Mouse (Mus musculus) erythroblast, adult 5-6 weeks (primary cell): ENCODE data around the gene Utp14b. TPM values are rescaled to one million over a fixed set of nuclear protein-coding genes. Genes with fewer than 3 reads are reported as not detected.

Source experiments
- ATAC-seq: replicated peaks from 2 replicates; pipeline ENCODE4 v1.8.0; 2016; ENCODE audit warnings: moderate number of reproducible peaks, mild to moderate bottlenecking, moderate TSS enrichment, inconsistent platforms; ENCODE audit not compliant: poor library complexity, low FRiP score, severe bottlenecking
- total RNA-seq, 2 experiments: library from RNA; stranded (forward) in 1 of 2; stranded (reverse) in 1 of 2; fragments of 150-400 nt in 1 of 2; fragments of 200-764, 138-1000 nt in 1 of 2; gene quantifications; 2 replicates each; pipeline versions ENCODE4 v1.2.3 to v1.2.4; 2015 to 2017; ENCODE audit warnings: low replicate concordance in 2 of 2

The Utp14b gene
- 0.77 and 1.5 TPM in 2 replicates for total RNA-seq (2015; ENCODE audit: low replicate concordance)
- total RNA-seq (2017; ENCODE audit: low replicate concordance), result 1.1 and 1.5 TPM in 2 replicates

DNA sequence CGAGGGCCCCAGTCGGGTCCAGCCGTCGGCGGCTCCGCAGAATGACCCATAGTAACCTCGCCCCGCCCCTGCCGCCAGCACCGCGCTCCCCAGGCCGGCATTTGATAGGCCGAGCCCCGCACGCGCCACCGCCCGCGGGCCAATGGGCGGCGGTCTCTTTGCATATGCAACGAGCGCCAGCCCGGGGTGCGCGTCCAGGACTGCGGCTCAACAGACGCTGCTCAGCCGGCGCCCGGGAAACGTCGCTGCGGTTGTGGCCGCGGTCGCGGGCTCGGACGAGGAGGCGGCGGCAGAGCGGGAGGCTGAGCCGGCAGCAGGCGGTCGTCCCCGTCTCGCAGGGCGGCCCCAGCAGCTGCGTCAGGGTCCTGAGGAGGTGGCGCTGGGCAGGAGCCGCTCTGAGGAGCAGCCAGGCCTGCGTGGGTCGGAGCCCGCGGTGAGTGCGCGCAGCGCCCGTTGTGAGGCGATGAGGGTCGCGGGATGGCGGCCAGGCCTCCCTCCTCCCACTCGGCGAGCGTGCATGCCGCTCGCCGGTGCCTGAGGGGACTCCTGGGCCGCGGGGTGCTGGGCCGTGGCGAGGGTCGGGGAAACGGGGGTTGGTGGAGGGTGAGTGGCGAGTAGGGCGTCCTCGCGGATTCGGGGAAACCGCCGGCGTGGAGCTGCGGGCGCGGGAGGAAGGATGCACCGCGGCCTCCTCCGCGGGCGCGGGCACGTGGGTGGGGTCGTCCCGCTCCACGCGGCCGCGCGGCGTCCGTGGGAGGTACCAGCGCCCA, at the start of gene Utp14b, which contains the start of gene Acsl3:
Gene Utp14b (plus strand): TSS at position 368 of the 770 bp plus-strand sequence.
Gene Acsl3 (plus strand): TSS at position 155 of the 770 bp plus-strand sequence.
- peak; percentile 99 for ATAC-seq

DNA sequence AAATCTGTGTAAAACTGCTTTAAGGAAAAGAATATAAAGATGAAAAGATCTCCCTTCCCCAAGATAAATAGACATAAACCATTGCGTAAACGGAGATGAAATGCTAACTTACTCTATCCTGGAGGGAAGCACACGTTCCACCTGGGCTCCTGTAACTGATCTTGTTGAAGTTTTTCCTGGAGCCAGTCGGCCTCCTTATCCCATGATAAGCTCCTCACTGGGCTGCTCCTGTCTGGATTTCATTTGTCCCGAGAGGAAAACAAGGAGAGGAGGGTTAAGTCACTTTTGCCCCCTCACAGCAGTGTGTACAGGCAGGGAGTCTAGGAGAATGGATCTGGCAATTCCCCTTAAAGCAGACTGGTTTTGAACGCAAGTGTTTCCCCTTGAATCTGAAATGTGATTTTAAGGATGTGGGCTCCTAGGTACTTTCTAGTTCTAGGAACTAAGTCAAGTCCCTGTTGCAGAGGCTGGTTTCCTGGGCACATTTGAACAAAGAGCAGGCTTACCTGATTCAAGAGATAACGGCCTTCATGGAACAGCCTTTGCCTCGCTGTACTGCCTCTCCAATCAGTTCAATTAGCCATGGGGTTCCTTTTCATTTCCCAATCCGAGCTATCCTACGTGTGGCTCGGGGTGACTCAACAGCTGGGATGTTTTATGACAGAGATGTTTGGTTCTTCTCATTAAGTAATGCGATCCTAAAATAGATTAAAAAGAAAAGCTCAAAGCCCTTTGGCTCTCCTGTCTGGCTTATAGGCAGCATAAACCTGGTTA, 48.5 kb upstream of the Utp14b start:
- no peak for ATAC-seq

DNA sequence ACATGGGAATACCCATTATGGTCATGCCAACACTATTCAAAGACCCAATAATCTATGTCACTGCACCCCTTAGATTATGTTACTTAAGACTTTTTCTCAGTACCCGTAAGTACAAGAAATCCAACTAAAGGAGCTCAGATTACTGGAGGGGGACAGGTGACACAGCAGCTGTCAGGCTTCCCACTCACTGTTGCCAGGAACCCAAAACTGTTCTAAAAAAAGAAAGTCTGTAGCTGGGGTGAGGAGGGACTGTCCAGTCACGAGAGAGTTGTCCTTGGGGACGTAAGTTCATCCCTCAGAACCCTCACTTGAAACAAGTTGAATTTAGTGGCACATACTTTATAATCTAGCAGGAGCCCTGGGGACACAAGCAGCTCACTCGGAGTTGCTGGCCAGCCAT, 46.8 kb upstream of the Utp14b start:
- ATAC-seq, result no peak

DNA sequence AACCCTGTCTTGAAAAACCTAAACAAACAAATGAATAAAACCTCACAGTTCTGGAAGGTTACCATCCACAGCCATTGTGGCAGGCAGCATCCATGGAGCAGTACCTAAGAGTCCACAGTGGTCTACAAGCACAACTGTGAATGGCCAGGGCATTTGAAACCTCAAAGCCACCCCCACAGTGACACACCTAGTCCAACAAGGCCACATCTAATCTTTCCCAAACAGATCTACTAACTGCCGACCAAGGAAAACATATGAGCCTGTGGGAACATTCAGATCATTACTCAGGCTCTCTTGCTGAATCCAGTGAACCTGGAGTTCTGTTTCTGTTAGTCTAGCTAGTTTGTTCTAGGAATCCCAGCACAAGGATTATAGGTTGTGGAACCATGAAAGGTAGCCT, 44.9 kb upstream of the Utp14b start:
- ATAC-seq, result no peak

DNA sequence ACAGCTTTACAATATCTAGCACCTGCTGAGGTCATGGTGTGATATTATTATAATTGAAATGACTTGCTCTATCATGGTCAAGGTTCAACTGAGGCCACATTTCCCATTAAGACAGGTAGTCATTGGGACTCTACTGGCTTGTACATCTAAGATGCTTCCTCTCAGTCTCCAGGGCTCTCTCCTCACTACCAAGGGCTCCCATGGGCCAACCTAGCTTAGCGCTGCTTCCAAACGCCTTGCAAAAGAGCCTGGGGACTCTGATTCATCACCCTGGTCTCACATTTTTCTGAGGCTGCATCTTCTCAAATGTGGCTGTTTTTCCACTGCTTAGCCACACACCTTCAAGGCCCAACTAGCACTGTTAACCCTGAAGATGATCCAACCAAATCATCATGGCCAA, 33.5 kb upstream of the Utp14b start:
- ATAC-seq, result no peak

DNA sequence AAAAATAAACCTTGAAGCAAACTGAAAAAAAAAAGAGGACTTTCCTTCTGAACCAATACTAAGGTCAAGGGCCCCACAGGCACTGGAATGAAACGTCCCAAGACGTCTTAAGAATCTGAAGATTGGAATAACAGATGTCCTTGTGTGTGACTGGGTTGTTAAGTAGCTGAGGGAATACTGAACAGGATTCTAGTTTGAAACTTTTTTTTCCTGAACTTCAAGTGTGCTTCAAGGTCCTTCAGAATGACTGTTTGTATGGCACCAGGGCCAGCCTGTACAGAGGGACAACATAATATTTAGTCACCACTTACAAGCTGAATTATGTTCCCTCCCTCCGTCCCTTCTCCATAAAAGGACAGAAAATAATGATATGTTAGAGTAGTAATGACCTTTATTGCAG, 23.4 kb upstream of the Utp14b start:
- ATAC-seq, result no peak

DNA sequence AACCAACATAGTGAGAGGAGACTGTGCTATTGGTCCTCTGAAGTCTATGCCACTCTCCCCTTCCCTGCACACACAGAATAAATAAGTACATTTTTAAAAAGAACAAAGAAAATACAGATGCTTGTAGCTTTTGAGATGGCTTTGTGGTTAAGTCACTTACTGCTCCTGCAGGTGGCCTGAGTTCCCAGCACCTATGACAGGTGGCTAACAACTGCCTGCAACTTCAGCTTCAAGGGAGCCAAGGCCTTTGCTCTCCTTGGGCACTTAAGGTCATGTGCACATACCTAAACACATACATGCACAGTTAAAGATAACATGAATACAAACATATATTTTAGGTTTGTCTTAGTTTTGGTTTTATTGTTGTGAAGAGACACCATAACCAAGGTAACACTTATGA, 17.0 kb upstream of the Utp14b start:
- no peak for ATAC-seq

DNA sequence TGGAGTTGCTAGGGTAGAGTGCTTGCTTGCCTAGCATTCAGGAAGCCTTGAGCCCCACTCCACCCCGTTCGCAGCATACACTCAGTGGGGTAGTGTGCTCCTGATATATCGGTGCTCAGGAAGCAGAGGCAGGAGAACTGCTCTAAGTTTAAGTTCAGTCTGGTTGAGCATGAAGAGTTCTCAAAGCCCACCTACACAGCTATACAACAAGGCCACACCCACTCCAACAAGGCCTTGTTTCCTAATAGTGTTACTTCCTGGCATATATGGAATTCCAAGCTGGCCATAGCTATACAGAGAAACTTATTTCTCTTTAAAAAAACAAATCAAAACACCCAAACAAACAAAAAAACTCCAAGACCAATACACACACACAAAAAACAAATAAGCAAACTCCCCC, 16.0 kb upstream of the Utp14b start:
- ATAC-seq, result no peak

DNA sequence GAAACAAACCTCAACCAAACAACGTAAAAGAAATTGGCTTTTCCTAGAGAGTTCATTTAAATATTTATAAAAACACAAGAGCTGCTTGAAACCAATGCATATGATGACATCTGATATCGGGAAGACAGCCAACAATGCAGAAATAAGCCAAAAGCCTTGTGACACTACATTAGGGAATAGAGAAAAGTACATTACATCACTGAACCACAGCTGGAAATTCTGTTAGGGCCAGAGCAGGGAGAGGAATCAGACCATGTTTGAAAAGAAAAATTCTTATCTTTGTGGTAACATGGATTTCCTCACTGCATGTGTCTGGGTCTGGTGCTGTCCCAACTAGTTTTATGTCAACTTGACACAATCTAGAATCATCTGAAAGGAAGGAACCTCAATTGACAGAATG, 15.6 kb upstream of the Utp14b start:
- ATAC-seq, result no peak

DNA sequence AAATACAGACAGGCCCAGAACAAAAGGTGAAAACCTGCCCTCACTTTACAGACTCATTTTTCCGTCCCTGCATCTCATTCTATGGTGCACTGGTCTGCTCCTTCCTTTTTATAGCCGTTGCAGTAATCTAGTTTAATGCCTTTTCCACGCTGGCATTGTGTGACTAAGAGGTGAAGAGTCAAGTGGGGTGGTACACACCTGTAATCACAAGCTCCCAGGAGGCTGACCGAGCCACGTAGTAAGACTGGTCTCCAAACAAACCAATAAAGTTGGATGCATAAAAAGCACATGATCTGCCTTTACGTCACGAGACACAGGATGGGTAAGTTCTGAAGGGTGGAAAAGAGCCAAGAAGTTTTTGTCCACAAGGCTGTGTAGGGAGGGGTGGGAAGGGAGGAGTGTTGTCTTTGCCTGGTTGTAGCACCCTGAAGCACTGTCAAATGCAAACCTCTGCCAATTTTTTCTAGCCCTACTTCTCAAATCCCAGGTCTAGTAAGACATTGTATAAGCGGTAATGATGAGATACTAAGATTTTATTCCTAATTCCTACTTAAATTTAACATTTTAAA, 10.4 kb upstream of the Utp14b start:
- no peak for ATAC-seq

DNA sequence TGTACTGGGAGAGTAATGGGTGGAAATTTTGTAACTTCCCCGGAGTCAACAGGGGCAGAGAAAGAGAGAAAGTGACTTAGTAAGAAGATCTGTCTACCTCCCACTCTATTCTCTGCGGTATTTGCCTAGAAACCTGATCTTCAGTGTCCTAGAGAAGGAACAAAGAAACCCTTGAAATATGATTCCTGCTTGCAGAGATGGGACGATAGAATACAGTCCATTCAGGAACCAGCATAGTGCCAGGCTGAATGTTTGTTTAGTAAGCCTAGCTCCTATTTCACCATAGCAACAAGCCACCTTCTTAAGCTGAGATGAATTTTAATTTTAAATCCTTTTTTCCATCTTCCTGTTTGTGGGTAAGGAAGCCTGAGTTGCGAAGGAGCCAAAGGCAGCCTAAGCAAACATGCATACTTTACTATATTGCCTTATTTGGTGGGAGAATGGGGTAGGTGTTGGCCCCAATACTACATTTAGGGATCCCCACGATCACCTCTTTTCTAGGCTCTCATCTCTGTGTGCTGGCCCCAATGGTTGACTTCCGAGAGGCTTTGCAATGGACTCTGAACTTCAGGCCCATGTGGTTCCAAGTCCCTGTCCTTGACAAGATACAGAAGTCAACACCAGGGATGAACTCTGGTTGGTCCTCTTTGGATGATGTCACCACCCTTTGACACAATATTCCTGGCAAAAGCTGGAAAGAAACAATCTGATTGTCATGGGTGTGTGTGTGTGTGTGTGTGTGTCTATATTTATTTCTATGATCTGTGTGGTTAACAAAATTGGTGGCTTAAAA, 8.4 kb upstream of the Utp14b start:
- no peak for ATAC-seq

DNA sequence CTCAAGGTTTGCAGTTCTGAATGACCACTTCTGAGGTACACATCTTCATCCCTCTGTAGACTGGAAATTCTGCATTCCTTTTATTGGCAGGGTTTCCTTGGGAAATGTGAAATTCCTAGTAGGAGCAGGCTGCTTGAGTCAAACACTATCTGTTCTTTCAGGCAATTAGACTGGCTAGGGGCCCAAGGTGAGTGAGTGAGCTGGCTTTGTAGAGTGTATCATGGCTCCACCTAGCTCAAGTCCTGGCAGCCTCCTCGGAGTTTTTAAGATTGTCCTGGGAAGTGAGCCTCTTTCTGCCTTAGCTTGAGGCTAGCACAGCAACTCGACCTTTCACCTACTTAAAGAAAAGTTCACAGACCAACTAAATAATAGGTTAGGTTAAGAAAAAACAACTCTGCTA, 1.4 kb upstream of the Utp14b start:
- ATAC-seq, result no peak

DNA sequence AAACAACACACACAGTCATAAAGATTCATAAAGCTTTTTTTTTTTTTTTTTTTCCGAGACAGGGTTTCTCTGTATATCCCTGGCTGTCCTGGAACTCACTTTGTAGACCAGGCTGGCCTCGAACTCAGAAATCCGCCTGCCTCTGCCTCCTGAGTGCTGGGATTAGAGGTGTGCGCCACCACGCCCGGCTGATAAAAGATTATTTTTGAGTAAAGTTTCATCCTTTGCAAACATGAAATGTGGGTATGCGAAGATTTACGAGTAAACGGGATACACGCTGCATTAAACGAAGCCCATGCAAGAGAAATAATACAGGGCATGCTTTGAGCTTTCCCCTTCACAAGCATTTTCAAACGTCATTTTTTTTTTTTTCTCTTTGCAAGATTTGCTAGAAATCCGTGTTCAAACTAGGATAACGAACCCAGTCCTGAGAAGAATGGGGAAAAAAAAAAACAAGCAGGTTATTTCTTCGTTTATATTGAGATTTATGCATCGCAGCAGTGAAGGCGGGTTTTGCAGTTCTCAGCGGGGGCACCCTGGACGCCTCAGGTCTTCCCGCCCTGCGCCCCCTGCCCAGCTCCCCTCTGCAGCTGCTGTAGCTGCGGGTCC, 713 bp upstream of the Utp14b start:
- ATAC-seq, result no peak

DNA sequence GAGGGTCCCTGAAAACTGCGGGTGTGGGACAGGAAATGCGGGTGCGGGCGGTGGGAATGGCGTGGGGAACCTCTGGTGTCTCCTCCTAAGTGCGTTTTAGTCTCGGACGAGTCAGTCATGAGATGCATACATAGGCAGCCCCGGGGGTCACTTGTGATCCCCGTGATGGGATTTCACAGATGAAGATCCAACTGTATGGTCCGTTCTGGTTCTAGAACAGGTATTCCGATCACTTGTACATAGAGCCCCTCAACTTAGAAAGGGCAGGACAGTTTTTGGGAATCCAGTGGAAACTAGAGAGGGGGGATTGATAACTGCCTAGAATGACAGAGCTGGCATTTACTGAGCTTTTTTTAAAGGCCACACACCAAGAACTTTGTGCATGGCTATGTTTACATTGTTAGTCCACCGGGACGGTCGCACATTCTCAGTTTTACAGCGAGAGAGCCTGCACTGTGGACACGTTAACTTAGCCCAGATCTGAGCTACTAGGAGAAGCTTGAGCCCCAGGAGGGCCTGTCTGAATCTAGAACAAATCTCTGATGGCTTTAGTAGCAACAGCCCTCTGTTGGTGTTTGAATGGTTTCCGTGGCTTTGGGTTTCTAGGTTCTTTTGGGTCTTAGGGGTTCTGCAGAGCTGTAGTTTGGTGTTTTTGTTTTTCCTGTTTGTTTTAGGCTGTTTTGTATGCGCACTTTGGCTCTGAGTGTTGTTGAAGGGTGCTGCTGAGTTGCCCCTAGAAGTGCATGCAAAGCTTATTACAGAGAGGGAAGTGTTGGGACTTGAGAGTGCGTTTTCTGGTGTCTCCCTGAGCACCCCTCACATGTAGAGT, 817 bp downstream of the Utp14b start:
- no peak for ATAC-seq

DNA sequence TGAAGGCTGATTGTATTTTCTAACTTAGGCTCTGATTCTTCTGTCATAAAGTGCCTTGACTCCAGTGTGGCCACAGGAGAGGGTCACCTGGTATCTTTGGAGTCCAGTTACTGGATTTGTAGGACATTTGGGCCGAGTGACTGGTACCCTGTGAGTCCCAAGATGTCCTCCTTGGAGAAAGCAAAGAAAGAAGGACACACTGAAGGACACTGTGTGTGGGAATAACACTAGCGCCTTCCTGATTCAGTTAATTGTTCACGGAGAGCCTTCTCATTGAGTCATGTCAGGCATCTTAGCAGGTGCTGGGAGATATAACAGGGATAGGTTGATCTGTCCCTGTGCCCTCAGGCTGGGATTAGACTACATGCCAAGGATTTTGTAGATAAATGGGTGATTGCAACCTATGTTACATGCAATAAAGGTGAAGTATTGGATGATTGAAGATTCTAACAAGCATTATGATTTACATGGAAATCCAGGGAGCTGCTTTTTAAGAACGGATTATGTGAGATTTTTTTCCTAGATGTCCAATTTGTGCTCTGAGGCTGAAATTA, 1.5 kb downstream of the Utp14b start:
- no peak for ATAC-seq

DNA sequence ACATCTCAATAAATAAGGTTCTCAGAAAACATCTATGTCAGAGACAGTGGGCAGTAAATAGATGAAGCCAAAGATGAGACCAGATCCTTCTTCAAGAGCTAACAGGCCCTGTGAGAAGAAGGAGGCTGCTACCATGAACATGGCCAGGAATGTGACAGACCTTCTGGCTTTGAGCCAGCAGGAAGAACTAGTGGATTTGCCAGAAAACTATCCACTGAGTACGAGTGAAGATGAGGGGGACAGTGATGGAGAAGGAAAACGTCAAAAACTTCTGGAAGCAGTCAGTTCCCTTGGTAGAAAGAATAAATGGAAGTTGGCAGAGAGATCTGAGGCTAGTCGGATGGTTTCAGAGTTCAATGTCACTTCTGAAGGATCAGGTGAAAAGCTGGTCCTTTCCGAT, 6.5 kb downstream of the Utp14b start:
- ATAC-seq, result no peak

DNA sequence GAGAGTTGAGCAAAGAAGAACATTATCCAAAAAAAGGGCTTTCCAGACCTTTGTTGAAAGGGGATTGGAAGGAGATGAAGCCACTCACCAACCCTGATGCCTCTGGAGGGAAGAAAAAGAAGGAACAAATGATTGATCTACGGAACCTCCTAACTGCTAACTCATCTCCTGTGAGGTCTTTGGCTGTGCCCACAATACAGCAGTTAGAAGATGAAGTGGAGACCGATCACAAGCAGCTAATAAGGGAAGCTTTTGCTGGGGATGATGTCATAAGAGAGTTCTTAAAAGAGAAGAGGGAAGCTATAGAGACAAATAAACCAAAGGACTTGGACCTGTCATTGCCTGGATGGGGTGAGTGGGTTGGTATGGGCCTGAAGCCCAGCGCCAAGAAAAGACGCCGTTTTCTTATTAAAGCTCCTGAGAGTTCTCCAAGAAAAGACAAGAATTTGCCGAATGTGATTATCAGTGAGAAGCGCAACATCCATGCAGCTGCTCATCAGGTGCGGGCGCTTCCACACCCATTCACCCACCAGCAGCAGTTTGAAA, 8.2 kb downstream of the Utp14b start:
- no peak for ATAC-seq

DNA sequence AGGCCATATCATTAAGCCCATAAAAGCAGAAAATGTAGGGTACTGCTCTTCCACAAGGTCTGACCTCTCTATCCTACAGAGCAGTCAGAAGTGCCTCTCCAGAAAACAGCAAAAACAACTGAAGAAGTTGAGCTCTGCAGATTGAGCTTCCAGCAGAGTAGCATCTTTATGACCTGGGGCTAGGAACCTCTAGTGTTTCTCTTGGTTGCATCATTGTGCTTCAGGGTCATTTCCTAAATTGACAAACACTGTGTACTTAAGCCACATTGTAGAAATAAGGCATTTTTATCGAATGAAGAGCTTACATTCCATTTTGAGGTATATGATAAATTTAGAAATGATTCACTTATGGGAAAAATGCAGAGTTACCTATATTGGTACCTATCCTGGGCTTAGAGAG, 8.7 kb downstream of the Utp14b start:
- ATAC-seq, result no peak
